Mouse (Mus musculus): ENCODE measurements around the gene Kif3b.

- TF ChIP-seq POLR2A (IDR thresholded peaks at IDR 0.05; ENCODE audit: borderline replicate concordance, extremely low read depth, insufficient read depth, insufficient read length, poor library complexity, severe bottlenecking) (no peak), CTCF (IDR thresholded peaks at IDR 0.05; ENCODE audit: borderline replicate concordance, extremely low read depth, insufficient read depth, insufficient read length) (no peak)
These were observed 89.3 kb downstream of the Kif3b start for GRCm38 (mm10) chr2:153380479-153380878.

All from brain, embryonic 14.5 days (tissue).